Mouse (Mus musculus): ENCODE measurements around the gene Gm29776. TPM values are rescaled to one million over a fixed set of nuclear protein-coding genes. Genes with fewer than 3 reads are reported as not detected.

Gm29776 gene
- total and polyA plus RNA-seq, 3 experiments, result not detected

DNA sequence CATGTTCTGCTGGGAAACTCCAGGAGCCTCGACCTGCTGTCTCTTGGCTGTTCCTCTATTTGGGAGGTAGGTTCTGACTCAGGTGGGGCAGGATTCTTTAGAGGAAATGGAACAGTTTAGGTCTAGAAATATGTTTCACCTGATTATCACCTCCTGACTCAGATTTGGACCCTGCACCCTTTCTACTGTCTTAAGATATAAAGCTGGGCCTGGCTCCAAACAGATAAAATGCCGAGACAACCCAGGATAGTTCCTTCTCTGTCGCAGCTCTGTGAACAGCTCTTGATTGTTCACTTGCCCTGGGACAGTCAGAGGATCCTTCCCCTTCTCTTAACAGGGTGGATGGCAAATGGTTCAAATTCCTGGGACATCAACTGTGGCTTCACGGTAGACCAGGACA is 36.6 kb upstream of the Gm29776 start:
- Histone ChIP-seq H3K4me1 (ENCODE audit: control insufficient read depth in 1 of 2, insufficient read depth in 2 of 2) (no peaks in the 10 kb centered on the region), H3K27ac (ENCODE audit: insufficient read depth, low read depth) (no peak overlapping the region), H3K9me3 (replicated peaks; ENCODE audit: low read length) (no peaks in the 10 kb centered on the region), H3K4me2 (ENCODE audit: insufficient read depth, low read depth, poor library complexity, severe bottlenecking) (no peak overlapping the region), H3K79me2 (replicated peaks; ENCODE audit: control insufficient read depth, extremely low read depth, insufficient read depth, poor library complexity, severe bottlenecking) (no peaks in the 10 kb centered on the region), H3K4me3 (replicated peaks in 1 of 3; ENCODE audit: low read depth in 2 of 3, low read length in 2 of 3, poor library complexity in 1 of 3) (no peak overlapping the region), H3K36me3 (replicated peaks in 1 of 2; ENCODE audit: control insufficient read depth in 1 of 2, insufficient read depth in 1 of 2, low read length in 1 of 2) (no peaks in the 10 kb centered on the region), H3K27me3 (replicated peaks) (peaks cover 1% of the 10 kb centered on the region), H3K9ac (ENCODE audit: insufficient read depth, low read depth) (no peak overlapping the region)
- TF ChIP-seq NELFE (IDR thresholded peaks at IDR 0.05; ENCODE audit: low read depth, low read length) (no peak), NRF1 (IDR thresholded peaks at IDR 0.05; ENCODE audit: low read depth, low read length) (no peak), MXI1 (IDR thresholded peaks at IDR 0.05; ENCODE audit: low read depth, low read length) (no peak), POLR2A (IDR thresholded peaks at IDR 0.05; ENCODE audit: low read depth, low read length) (no peak), BHLHE40 (IDR thresholded peaks at IDR 0.05; ENCODE audit: low read depth, low read length) (no peak), SIN3A (IDR thresholded peaks at IDR 0.05; ENCODE audit: low read length) (no peak), MAX (IDR thresholded peaks at IDR 0.05; ENCODE audit: low read length) (no peak), RCOR1 (conservative IDR thresholded peaks at IDR 0.05; ENCODE audit: low read depth, low read length) (no peak), HCFC1 (IDR thresholded peaks at IDR 0.05; ENCODE audit: low read depth, low read length) (no peak), JUN (IDR thresholded peaks at IDR 0.05; ENCODE audit: insufficient read depth, low read depth, low read length) (no peak)
- dilution Hi-C loops (cut with MboI; ENCODE audit: extremely low pct_ligation_motif_present, extremely low pct_unique_long_range_greater_than_20kb, low sequenced_read_pairs), result no loop called here
- in situ Hi-C loops (cut with MboI; ENCODE audit: low pct_ligation_motif_present, low pct_unique_long_range_greater_than_20kb, low sequenced_read_pairs), result loop anchor here (5.0 kb wide), 1 partner anchor 37 kb away; no protein-coding TSS in a partner anchor
- no peak for DNase-seq (ENCODE audit: extremely low read depth)

DNA sequence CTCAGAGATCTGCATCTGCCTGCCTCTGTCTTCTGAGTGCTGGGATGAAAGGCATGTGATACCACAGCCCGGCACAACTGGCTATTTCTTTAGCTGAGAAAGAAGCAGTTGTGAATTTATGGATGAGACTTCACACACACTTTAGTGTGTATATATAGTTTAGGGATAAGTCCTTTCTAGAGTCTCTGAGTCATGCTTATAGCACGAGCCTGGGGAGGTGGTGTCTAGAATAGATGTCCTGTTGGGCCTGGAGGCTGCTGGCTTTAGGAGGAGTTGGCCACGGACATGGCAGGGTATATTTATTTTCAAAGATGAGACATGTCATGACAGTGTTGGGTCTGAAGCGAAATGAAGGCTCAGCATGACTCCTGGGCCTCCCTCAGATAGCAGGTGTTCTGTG is 35.4 kb upstream of the Gm29776 start:
- DNase-seq (ENCODE audit: extremely low read depth), result no peak
- Histone ChIP-seq H3K27ac (ENCODE audit: insufficient read depth, low read depth) (no peak overlapping the region), H3K79me2 (replicated peaks; ENCODE audit: control insufficient read depth, extremely low read depth, insufficient read depth, poor library complexity, severe bottlenecking) (no peaks in the 10 kb centered on the region), H3K27me3 (replicated peaks) (peaks cover 1% of the 10 kb centered on the region), H3K9ac (ENCODE audit: insufficient read depth, low read depth) (no peak overlapping the region), H3K4me2 (ENCODE audit: insufficient read depth, low read depth, poor library complexity, severe bottlenecking) (no peak overlapping the region), H3K4me3 (replicated peaks in 1 of 3; ENCODE audit: low read depth in 2 of 3, low read length in 2 of 3, poor library complexity in 1 of 3) (no peak overlapping the region), H3K9me3 (replicated peaks; ENCODE audit: low read length) (no peaks in the 10 kb centered on the region), H3K36me3 (replicated peaks in 1 of 2; ENCODE audit: control insufficient read depth in 1 of 2, insufficient read depth in 1 of 2, low read length in 1 of 2) (no peaks in the 10 kb centered on the region), H3K4me1 (ENCODE audit: control insufficient read depth in 1 of 2, insufficient read depth in 2 of 2) (no peaks in the 10 kb centered on the region)
- TF ChIP-seq NELFE (IDR thresholded peaks at IDR 0.05; ENCODE audit: low read depth, low read length), result no peak
- TF ChIP-seq EP300 (IDR thresholded peaks at IDR 0.05; ENCODE audit: low read length), result no peak
- TF ChIP-seq CHD2 (IDR thresholded peaks at IDR 0.05; ENCODE audit: low read length), result no peak
- no peak for TF ChIP-seq IRF4 (IDR thresholded peaks at IDR 0.05; ENCODE audit: low read depth, low read length)
- TF ChIP-seq POLR2A (IDR thresholded peaks at IDR 0.05; ENCODE audit: low read depth, low read length), result no peak
- no peak for TF ChIP-seq TCF12 (IDR thresholded peaks at IDR 0.05; ENCODE audit: low read depth, low read length)
- TF ChIP-seq POLR2AphosphoS2 (IDR thresholded peaks at IDR 0.05; ENCODE audit: low read depth, low read length), result no peak
- TF ChIP-seq ETS1 (conservative IDR thresholded peaks at IDR 0.05; ENCODE audit: low read depth, low read length), result no peak
- TF ChIP-seq MAX (IDR thresholded peaks at IDR 0.05; ENCODE audit: low read length), result no peak
- TF ChIP-seq ELF1 (IDR thresholded peaks at IDR 0.05; ENCODE audit: low read depth, low read length), result no peak
- in situ Hi-C loops (cut with MboI; ENCODE audit: low pct_ligation_motif_present, low pct_unique_long_range_greater_than_20kb, low sequenced_read_pairs) (no loop called here), dilution Hi-C loops (cut with MboI; ENCODE audit: extremely low pct_ligation_motif_present, extremely low pct_unique_long_range_greater_than_20kb, low sequenced_read_pairs) (no loop called here)
